Mouse (Mus musculus) heart, embryonic 13.5 days (tissue): ENCODE results near the gene Sash3. TPM values are rescaled to one million over a fixed set of nuclear protein-coding genes. Genes with fewer than 3 reads are reported as not detected.

Source experiments
- ATAC-seq: fragments of 200-750 bp; cut with Nextera tagmentation; 2 replicates; pipeline ENCODE4 v1.8.0; 2017; ENCODE audit warnings: moderate TSS enrichment; ENCODE audit not compliant: insufficient number of reproducible peaks, low FRiP score, low TSS enrichment; ENCODE audit errors: extremely low read depth
- H3K27ac ChIP-seq: fragments of 300-500 bp; sonication (generic); replicated peaks from 2 replicates; pipeline ENCODE4 v1.5.1; 2015; ENCODE audit warnings: moderate library complexity, mild to moderate bottlenecking, inconsistent platforms
- H3K27me3 ChIP-seq: fragments of 300-500 bp; sonication (generic); replicated peaks from 2 replicates; pipeline ENCODE4 v1.6.1; 2015; ENCODE audit warnings: mild to moderate bottlenecking, inconsistent platforms
- H3K36me3 ChIP-seq: fragments of 300-500 bp; sonication (generic); 2 replicates; pipeline ENCODE4 v1.6.1; 2015; ENCODE audit warnings: mild to moderate bottlenecking, inconsistent platforms
- H3K4me1 ChIP-seq: fragments of 300-500 bp; sonication (generic); 2 replicates; pipeline ENCODE4 v1.6.1; 2015; ENCODE audit warnings: inconsistent platforms
- H3K4me2 ChIP-seq: fragments of 300-500 bp; sonication (generic); 2 replicates; pipeline ENCODE4 v1.6.1; 2015; ENCODE audit warnings: inconsistent platforms, mild to moderate bottlenecking, moderate library complexity
- H3K4me3 ChIP-seq: fragments of 300-500 bp; sonication (generic); 2 replicates; pipeline ENCODE4 v1.5.1; 2015; ENCODE audit warnings: moderate library complexity, mild to moderate bottlenecking, inconsistent platforms
- H3K9ac ChIP-seq: fragments of 300-500 bp; sonication (generic); 2 replicates; pipeline ENCODE4 v1.6.1; 2015; ENCODE audit warnings: inconsistent platforms, mild to moderate bottlenecking, moderate library complexity
- H3K9me3 ChIP-seq: fragments of 300-500 bp; sonication (generic); 2 replicates; pipeline ENCODE4 v1.6.1; 2016; ENCODE audit warnings: inconsistent platforms
- WGBS: fragments of 180-500 bp; shearing (Covaris S2); methylation state at CpG from one replicate; pipeline ENCODE4 v1.1.7; 2015; ENCODE audit warnings: mixed read lengths; 5-methylcytosine and 5-hydroxymethylcytosine counted together
- polyA plus RNA-seq: library from polyadenylated mRNA; unstranded; fragments of >200 nt; fragmentation: Nextera tagmentation; extraction: Ambion mirVana; gene quantifications from 2 replicates; pipeline ENCODE4 v1.2.1, GENCODE M21; 2015

Sash3 gene
- polyA plus RNA-seq = 1.6 and 2.0 TPM in 2 replicates

DNA sequence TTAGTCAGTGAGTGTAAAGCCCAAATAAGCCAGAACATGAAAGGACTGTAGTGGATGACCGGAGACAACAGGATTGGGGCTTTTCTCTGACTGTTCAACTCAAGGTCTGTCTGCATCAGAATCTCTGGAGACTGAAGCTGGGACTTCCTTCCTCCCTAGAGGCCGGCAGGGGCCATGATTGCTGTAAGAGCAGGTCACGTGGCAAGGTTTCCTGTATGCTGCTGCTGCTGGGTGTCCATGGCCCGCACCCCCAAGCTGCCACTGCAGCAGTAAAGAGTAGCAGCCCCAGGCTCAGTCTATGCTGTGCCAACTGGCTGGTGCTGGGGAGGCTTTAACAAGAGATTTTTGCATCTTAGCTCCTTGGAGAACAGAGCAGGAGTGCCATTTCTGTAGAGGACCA, at the start of gene Sash3:
Gene Sash3, plus strand, starts transcription at position 175 of the 400 bp plus-strand sequence.
- WGBS = 75% methylated on average over 4 of the region's 4 CpGs
- Histone ChIP-seq H3K4me1 (no peaks in the 10 kb centered on the region; the same call in 1 of the 2 replicates), H3K4me3 (no peak within 1 kb of the TSS), H3K27ac (no peak within 1 kb of the TSS), H3K4me2 (no peak within 1 kb of the TSS), H3K27me3 (peaks cover 7% of the 10 kb centered on the region; the same call in 1 of the 2 replicates), H3K36me3 (no peaks in the 10 kb centered on the region), H3K9me3 (no peaks in the 10 kb centered on the region), H3K9ac (no peak within 1 kb of the TSS)
- ATAC-seq = no peak

DNA sequence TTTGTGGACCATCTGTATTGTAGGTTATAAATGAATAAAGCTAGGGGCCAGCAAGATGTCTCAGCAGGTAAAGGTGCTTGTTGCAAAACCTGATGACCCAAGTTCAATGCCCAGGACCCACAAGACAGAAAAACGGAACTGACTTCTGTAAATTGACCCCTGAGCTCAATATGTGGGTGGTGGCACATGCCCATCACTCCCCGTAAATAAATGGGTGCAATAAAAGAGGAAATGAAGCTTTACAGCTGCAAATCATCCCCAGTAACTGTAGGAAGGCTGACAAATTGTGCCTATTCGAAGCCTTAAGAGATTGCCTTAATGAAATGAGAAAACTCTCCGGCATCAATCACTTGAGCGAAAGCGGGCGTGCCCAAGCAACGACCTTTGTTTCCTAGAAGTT, 49.7 kb upstream of the Sash3 start:
- H3K36me3 ChIP-seq = no peaks in the 10 kb centered on the region
- ATAC-seq = no peak
- no peak overlapping the region for H3K4me2 ChIP-seq
- WGBS = 77% methylated on average over 8 of the region's 8 CpGs
- no peak overlapping the region for H3K9ac ChIP-seq
- H3K9me3 ChIP-seq = no peaks in the 10 kb centered on the region
- H3K4me3 ChIP-seq = no peak overlapping the region
- H3K27ac ChIP-seq = no peak overlapping the region
- H3K27me3 ChIP-seq = peaks cover 20% of the 10 kb centered on the region; the same call in 1 of the 2 replicates
- no peaks in the 10 kb centered on the region for H3K4me1 ChIP-seq

DNA sequence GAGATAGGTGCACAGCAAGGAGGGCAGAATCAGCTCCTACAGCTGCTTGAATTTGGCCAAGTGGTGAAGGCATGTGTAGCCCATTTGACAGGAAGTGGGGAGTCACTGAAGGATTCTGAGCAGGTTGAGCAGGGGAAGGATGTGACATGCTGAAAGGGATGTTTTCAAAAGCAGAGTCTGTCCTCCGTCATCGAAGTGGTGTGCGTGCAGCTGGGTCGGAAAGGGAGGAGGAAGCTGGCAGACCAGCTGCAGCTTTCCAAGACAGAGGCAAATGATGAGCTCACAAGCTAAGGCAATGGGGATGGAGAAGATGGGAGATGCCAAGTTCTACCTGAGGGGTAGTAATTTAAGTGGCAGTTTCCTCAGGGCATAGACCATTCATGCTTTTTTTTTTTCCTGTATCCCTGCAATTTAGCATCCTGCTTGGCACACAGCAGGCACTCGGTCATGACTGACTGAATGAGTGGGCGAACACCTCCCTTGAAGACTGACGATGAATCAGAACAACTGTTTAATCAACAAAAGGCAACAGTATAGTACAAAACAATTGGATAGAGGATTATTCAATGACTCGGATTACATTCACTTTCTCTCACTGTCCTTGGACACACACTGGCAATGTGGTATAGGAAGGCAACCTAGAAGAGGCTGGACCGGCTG, 47.6 kb upstream of the Sash3 start:
- Histone ChIP-seq H3K4me3 (no peak overlapping the region), H3K9me3 (no peaks in the 10 kb centered on the region), H3K4me1 (no peaks in the 10 kb centered on the region), H3K36me3 (no peaks in the 10 kb centered on the region), H3K27me3 (peaks cover 20% of the 10 kb centered on the region; the same call in 1 of the 2 replicates), H3K9ac (no peak overlapping the region), H3K4me2 (no peak overlapping the region), H3K27ac (no peak overlapping the region)
- WGBS = 72% methylated on average over 9 of the region's 9 CpGs
- ATAC-seq = no peak

DNA sequence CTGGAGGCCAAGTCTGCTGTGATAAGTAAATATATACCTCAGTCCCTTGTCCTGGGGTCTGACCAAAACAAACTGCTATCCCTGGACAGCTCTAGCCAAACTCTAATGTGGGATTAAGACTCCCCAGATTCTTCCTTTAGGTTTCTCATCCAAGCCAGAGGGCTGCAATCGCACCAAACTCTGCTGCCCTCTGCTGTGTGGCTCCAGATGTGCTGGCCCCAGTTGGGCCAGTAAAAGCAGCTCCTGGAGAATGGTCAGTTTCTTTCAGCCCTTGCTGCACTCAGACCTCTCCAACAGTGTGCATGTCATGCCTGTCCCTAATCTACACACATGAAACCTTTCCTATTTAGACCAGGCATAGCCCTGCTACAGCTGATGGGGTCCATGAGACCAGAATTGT, 46.4 kb upstream of the Sash3 start:
- H3K27ac ChIP-seq = no peak overlapping the region
- H3K4me3 ChIP-seq = no peak overlapping the region
- H3K9me3 ChIP-seq = no peaks in the 10 kb centered on the region
- no peaks in the 10 kb centered on the region for H3K36me3 ChIP-seq
- peaks cover 22% of the 10 kb centered on the region for H3K27me3 ChIP-seq
- no peaks in the 10 kb centered on the region for H3K4me1 ChIP-seq
- no peak overlapping the region for H3K4me2 ChIP-seq
- ATAC-seq = no peak
- no peak overlapping the region for H3K9ac ChIP-seq
- 25% methylated on average over 1 of the region's 1 CpGs for WGBS

DNA sequence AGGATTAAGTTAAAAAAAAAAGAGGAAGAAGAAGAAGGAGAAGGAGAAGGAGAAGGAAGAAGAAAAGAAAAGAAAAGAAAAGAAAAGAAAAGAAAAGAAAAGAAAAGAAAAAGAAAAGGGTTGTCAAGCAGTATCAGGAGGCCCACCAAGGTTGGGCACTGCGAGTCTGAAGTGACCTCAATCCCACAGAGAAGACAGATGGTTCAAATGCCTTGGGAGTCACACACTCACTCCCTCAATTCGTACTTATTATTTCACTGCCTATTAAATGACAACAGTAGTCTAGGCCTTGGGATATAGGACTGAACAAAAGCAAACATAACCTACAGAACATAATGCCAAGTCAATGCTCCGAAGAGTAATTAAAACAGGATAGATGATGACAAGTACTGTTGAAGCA, 43.0 kb upstream of the Sash3 start:
- no peak overlapping the region for H3K4me2 ChIP-seq
- no peak overlapping the region for H3K27ac ChIP-seq
- H3K9me3 ChIP-seq = no peaks in the 10 kb centered on the region
- no peak overlapping the region for H3K4me3 ChIP-seq
- no peak for ATAC-seq
- H3K9ac ChIP-seq = no peak overlapping the region
- WGBS = 74% methylated on average over 3 of the region's 3 CpGs
- H3K27me3 ChIP-seq = peaks cover 23% of the 10 kb centered on the region
- H3K36me3 ChIP-seq = no peaks in the 10 kb centered on the region
- no peaks in the 10 kb centered on the region for H3K4me1 ChIP-seq

- WGBS = 76% methylated on average over 7 of the region's 7 CpGs
- ATAC-seq = no peak
- Histone ChIP-seq H3K9ac (no peak overlapping the region), H3K9me3 (no peaks in the 10 kb centered on the region), H3K4me2 (no peak overlapping the region), H3K36me3 (no peaks in the 10 kb centered on the region), H3K27ac (no peak overlapping the region), H3K4me1 (no peaks in the 10 kb centered on the region), H3K4me3 (no peak overlapping the region), H3K27me3 (peaks cover 17% of the 10 kb centered on the region)
Observed at GRCm38 (mm10) chrX:48104736-48105441, 41.3 kb upstream of the Sash3 start.

DNA sequence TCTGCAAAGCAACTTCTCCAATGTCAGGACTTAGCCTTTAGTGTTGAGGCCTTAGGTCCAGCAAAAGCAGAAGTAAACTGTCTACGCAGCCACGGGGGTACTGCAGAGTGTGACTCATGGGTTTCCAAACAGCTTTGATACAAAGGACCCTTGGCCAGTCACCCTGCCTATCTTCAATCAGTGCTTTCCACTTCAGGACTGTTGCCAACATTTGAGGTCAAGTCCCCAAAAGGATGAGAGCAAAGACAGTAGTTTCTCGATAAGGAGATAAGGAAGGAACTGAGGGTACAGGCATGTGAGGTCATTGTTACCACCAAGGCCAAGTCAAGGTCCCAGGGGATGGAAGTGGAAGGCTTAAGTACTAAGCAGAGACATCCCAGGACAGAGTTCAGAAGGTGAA, 40.0 kb upstream of the Sash3 start:
- H3K36me3 ChIP-seq = no peaks in the 10 kb centered on the region
- no peak overlapping the region for H3K27ac ChIP-seq
- no peaks in the 10 kb centered on the region for H3K4me1 ChIP-seq
- no peak overlapping the region for H3K9ac ChIP-seq
- H3K9me3 ChIP-seq = no peaks in the 10 kb centered on the region
- H3K4me2 ChIP-seq = no peak overlapping the region
- 45% methylated on average over 3 of the region's 3 CpGs for WGBS
- no peak overlapping the region for H3K4me3 ChIP-seq
- ATAC-seq = no peak
- H3K27me3 ChIP-seq = peaks cover 17% of the 10 kb centered on the region

GRCm38 (mm10) chrX:48108394-48109315, 37.6 kb upstream of the Sash3 start, which contains the start of gene Xpnpep2:
Gene Xpnpep2 (plus strand): TSS chrX:48108725.
- no peak within 1 kb of the TSS for H3K9ac ChIP-seq
- ATAC-seq = no peak
- H3K36me3 ChIP-seq = no peaks in the 10 kb centered on the region
- WGBS = 45% methylated on average over 6 of the region's 6 CpGs
- H3K4me1 ChIP-seq = no peaks in the 10 kb centered on the region
- no peaks in the 10 kb centered on the region for H3K9me3 ChIP-seq
- H3K4me3 ChIP-seq = no peak within 1 kb of the TSS
- peaks cover 26% of the 10 kb centered on the region for H3K27me3 ChIP-seq
- H3K4me2 ChIP-seq = no peak within 1 kb of the TSS
- no peak within 1 kb of the TSS for H3K27ac ChIP-seq

GRCm38 (mm10) chrX:48109316-48109655, 37.0 kb upstream of the Sash3 start:
- WGBS = 66% methylated on average over 3 of the region's 3 CpGs
- Histone ChIP-seq H3K27ac (no peak overlapping the region), H3K36me3 (no peaks in the 10 kb centered on the region), H3K9ac (no peak overlapping the region), H3K4me3 (no peak overlapping the region), H3K4me1 (no peaks in the 10 kb centered on the region), H3K4me2 (no peak overlapping the region), H3K27me3 (peaks cover 26% of the 10 kb centered on the region), H3K9me3 (no peaks in the 10 kb centered on the region)
- no peak for ATAC-seq

DNA sequence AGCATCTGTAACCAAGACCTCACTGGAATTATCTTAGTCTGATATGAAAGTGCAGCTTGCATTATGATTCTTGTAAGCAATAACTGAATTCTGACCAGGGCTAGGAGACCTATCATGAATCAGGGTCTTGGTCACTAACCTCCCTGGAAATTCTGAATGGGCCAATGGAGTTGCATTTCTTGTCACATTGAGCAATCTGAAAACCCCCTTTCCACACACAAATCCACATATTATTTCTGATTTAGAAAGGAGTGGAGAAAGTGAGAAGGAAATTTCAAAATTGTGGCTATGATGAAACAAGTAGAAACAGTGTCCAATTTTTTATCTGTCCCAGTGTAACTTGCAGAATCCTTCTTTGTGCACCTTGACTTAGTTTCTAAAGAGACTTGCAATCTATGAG, 26.9 kb upstream of the Sash3 start:
- Histone ChIP-seq H3K36me3 (no peaks in the 10 kb centered on the region), H3K4me1 (no peaks in the 10 kb centered on the region), H3K27ac (no peak overlapping the region), H3K27me3 (peaks cover 40% of the 10 kb centered on the region), H3K9ac (no peak overlapping the region), H3K4me3 (no peak overlapping the region), H3K9me3 (no peaks in the 10 kb centered on the region), H3K4me2 (no peak overlapping the region)
- no peak for ATAC-seq
